Mouse (Mus musculus): ENCODE data around the gene Vmn1r103. TPM values are rescaled to one million over a fixed set of nuclear protein-coding genes. Genes with fewer than 3 reads are reported as not detected.
"Not testable (repeated sequence)": the region's sequence is repeated elsewhere in the genome, so short reads cannot be mapped to it uniquely, and the experiment has no call there.

Gene Vmn1r103
- polyA plus RNA-seq (2016; fragmentation: Nextera tagmentation; extraction: Ambion mirVana): not detected in 2 replicates

GRCm38 (mm10) chr7:20510434-20510833, at the start of gene Vmn1r103:
Gene Vmn1r103 (minus strand): TSS chr7:20510534.
- not testable (repeated sequence) for H3K27ac ChIP-seq; H3K4me2 ChIP-seq (replicated peaks); H3K4me3 ChIP-seq; H3K27me3 ChIP-seq; H3K9me3 ChIP-seq; H3K9ac ChIP-seq; H3K36me3 ChIP-seq; ATAC-seq (ENCODE audit: insufficient number of reproducible peaks, insufficient read depth, low FRiP score, low TSS enrichment); H3K4me1 ChIP-seq
- 13% methylated on average over 1 of the region's 3 CpGs for WGBS

GRCm38 (mm10) chr7:20545657-20546056, 35.3 kb upstream of the Vmn1r103 start, which contains the start of gene Gm5726:
Gene Gm5726 (minus strand): TSS chr7:20545757.
- H3K9me3 ChIP-seq; H3K9ac ChIP-seq; H3K4me1 ChIP-seq; H3K4me2 ChIP-seq (replicated peaks); ATAC-seq (ENCODE audit: insufficient number of reproducible peaks, insufficient read depth, low FRiP score, low TSS enrichment); H3K27ac ChIP-seq; H3K36me3 ChIP-seq; H3K27me3 ChIP-seq; H3K4me3 ChIP-seq: not testable (repeated sequence)
- no CpG with 5 or more reads among the region's 1 CpGs for WGBS

- H3K9ac ChIP-seq; H3K4me1 ChIP-seq; H3K4me2 ChIP-seq (replicated peaks); H3K4me3 ChIP-seq; H3K27ac ChIP-seq; H3K27me3 ChIP-seq; H3K9me3 ChIP-seq; ATAC-seq (ENCODE audit: insufficient number of reproducible peaks, insufficient read depth, low FRiP score, low TSS enrichment); H3K36me3 ChIP-seq: not testable (repeated sequence)
- no CpG with 5 or more reads among the region's 3 CpGs for WGBS
These were observed 23.2 kb upstream of the Vmn1r103 start, which contains the start of gene Vmn1r104 for GRCm38 (mm10) chr7:20533537-20533936. Gene Vmn1r104 (plus strand): TSS chr7:20533837.

- WGBS: no CpG with 5 or more reads among the region's 5 CpGs
- H3K27me3 ChIP-seq; H3K9me3 ChIP-seq; H3K4me3 ChIP-seq; H3K9ac ChIP-seq; H3K27ac ChIP-seq; ATAC-seq (ENCODE audit: insufficient number of reproducible peaks, insufficient read depth, low FRiP score, low TSS enrichment); H3K4me1 ChIP-seq; H3K36me3 ChIP-seq; H3K4me2 ChIP-seq (replicated peaks): not testable (repeated sequence)
These were observed 35.5 kb downstream of the Vmn1r103 start, which contains the start of gene Gm10670 for GRCm38 (mm10) chr7:20474825-20475224. Gene Gm10670 (minus strand): TSS chr7:20474925.

Other genes with a start within 250 kb of the Vmn1r103 start
- gene Gm5890, start 247.7 kb downstream of the Vmn1r103 start, polyA plus RNA-seq (2016; fragmentation: Nextera tagmentation; extraction: Ambion mirVana): not detected in 2 replicates
- gene Gm4133, start 176.5 kb downstream of the Vmn1r103 start, polyA plus RNA-seq (2016; fragmentation: Nextera tagmentation; extraction: Ambion mirVana): not detected in 2 replicates
- gene Gm5728, start 135.1 kb downstream of the Vmn1r103 start, polyA plus RNA-seq (2016; fragmentation: Nextera tagmentation; extraction: Ambion mirVana): not detected in 2 replicates
- not detected in 2 replicates for gene Vmn1r100, start 92.6 kb downstream of the Vmn1r103 start, polyA plus RNA-seq (2016; fragmentation: Nextera tagmentation; extraction: Ambion mirVana)
- gene Vmn1r101, start 67.9 kb downstream of the Vmn1r103 start, polyA plus RNA-seq (2016; fragmentation: Nextera tagmentation; extraction: Ambion mirVana): not detected in 2 replicates
- gene Gm10670, start 35.6 kb downstream of the Vmn1r103 start, polyA plus RNA-seq (2016; fragmentation: Nextera tagmentation; extraction: Ambion mirVana): not detected in 2 replicates
- not detected in 2 replicates for gene Vmn1r104, start 23.3 kb upstream of the Vmn1r103 start, polyA plus RNA-seq (2016; fragmentation: Nextera tagmentation; extraction: Ambion mirVana)
- gene Gm5726, start 35.2 kb upstream of the Vmn1r103 start, polyA plus RNA-seq (2016; fragmentation: Nextera tagmentation; extraction: Ambion mirVana): not detected in 2 replicates
- not detected in 2 replicates for gene Gm4141, start 65.7 kb upstream of the Vmn1r103 start, polyA plus RNA-seq (2016; fragmentation: Nextera tagmentation; extraction: Ambion mirVana)
- not detected in 2 replicates for gene Gm4513, start 88.5 kb upstream of the Vmn1r103 start, polyA plus RNA-seq (2016; fragmentation: Nextera tagmentation; extraction: Ambion mirVana)
- gene Vmn1r107, start 158.4 kb upstream of the Vmn1r103 start, polyA plus RNA-seq (2016; fragmentation: Nextera tagmentation; extraction: Ambion mirVana): not detected in 2 replicates
- gene Vmn1r111, start 192.7 kb upstream of the Vmn1r103 start, polyA plus RNA-seq (2016; fragmentation: Nextera tagmentation; extraction: Ambion mirVana): not detected in 2 replicates
- gene Gm10668, start 220.1 kb upstream of the Vmn1r103 start, polyA plus RNA-seq (2016; fragmentation: Nextera tagmentation; extraction: Ambion mirVana): not detected in 2 replicates